Mouse (Mus musculus) induced T-regulatory cell, adult 2 months (primary cell): ENCODE results near the gene Vmn1r229.

Experiments used
- DNase-seq: peaks from one replicate; pipeline ENCODE4 v3.0.0-alpha.2; 2012; ENCODE audit warnings: low read depth

The Vmn1r229 gene

GRCm38 (mm10) chr17:20811255-20811654 is at the start of gene Vmn1r229:
Gene Vmn1r229, plus strand, starts transcription at chr17:20811555.
- DNase-seq: no peak

GRCm38 (mm10) chr17:20786057-20786456 is 25.3 kb upstream of the Vmn1r229 start, which contains the start of gene Vmn1r228:
Gene Vmn1r228, minus strand, starts transcription at chr17:20786157.
- no peak for DNase-seq

- DNase-seq: no peak
Measured at GRCm38 (mm10) chr17:20840144-20840543, 28.8 kb downstream of the Vmn1r229 start, which contains the start of gene Vmn1r230. Gene Vmn1r230, plus strand, starts transcription at chr17:20840444.
